Mouse (Mus musculus) lung, embryonic 15.5 days (tissue): Measurements from ENCODE around the gene Agbl4. TPM values are rescaled to one million over a fixed set of nuclear protein-coding genes. Genes with fewer than 3 reads are reported as not detected.

Source experiments
- ATAC-seq: fragments of 200-750 bp; cut with Nextera tagmentation; 2 replicates; pipeline ENCODE4 v1.8.0; 2017; ENCODE audit warnings: moderate number of reproducible peaks, borderline replicate concordance; ENCODE audit not compliant: low FRiP score, low TSS enrichment; ENCODE audit errors: extremely low read depth
- H3K27ac ChIP-seq: fragments of 300-500 bp; sonication (generic); 2 replicates; pipeline ENCODE4 v1.5.1; 2015; ENCODE audit warnings: moderate library complexity, mild to moderate bottlenecking, inconsistent platforms
- H3K27me3 ChIP-seq: fragments of 300-500 bp; sonication (generic); 2 replicates; pipeline ENCODE4 v1.6.1; 2015; ENCODE audit warnings: inconsistent platforms
- H3K36me3 ChIP-seq: fragments of 300-500 bp; sonication (generic); 2 replicates; pipeline ENCODE4 v1.6.1; 2015; ENCODE audit warnings: inconsistent platforms
- H3K4me1 ChIP-seq: fragments of 300-500 bp; sonication (generic); 2 replicates; pipeline ENCODE4 v1.6.1; 2015; ENCODE audit warnings: inconsistent platforms
- H3K4me2 ChIP-seq: fragments of 300-500 bp; sonication (generic); 2 replicates; pipeline ENCODE4 v1.6.1; 2015; ENCODE audit warnings: inconsistent platforms, mild to moderate bottlenecking, moderate library complexity
- H3K4me3 ChIP-seq: fragments of 300-500 bp; sonication (generic); 2 replicates; pipeline ENCODE4 v1.5.1; 2015; ENCODE audit warnings: mild to moderate bottlenecking, inconsistent platforms
- H3K9ac ChIP-seq: fragments of 300-500 bp; sonication (generic); 2 replicates; pipeline ENCODE4 v1.6.1; 2015; ENCODE audit warnings: inconsistent platforms
- H3K9me3 ChIP-seq: fragments of 300-500 bp; sonication (generic); 2 replicates; pipeline ENCODE4 v1.6.1; 2016; ENCODE audit warnings: inconsistent platforms
- WGBS: fragments of 180-500 bp; shearing (Covaris S2); methylation state at CpG from one replicate; pipeline ENCODE4 v1.1.7; 2015; 5-methylcytosine and 5-hydroxymethylcytosine counted together
- polyA plus RNA-seq: library from polyadenylated mRNA; unstranded; fragments of >200 nt; fragmentation: Nextera tagmentation; extraction: Ambion mirVana; gene quantifications from 2 replicates; pipeline ENCODE4 v1.2.1, GENCODE M21; 2015

The Agbl4 gene
- polyA plus RNA-seq, 1 experiment from 2014 or later: 0.50 TPM

DNA sequence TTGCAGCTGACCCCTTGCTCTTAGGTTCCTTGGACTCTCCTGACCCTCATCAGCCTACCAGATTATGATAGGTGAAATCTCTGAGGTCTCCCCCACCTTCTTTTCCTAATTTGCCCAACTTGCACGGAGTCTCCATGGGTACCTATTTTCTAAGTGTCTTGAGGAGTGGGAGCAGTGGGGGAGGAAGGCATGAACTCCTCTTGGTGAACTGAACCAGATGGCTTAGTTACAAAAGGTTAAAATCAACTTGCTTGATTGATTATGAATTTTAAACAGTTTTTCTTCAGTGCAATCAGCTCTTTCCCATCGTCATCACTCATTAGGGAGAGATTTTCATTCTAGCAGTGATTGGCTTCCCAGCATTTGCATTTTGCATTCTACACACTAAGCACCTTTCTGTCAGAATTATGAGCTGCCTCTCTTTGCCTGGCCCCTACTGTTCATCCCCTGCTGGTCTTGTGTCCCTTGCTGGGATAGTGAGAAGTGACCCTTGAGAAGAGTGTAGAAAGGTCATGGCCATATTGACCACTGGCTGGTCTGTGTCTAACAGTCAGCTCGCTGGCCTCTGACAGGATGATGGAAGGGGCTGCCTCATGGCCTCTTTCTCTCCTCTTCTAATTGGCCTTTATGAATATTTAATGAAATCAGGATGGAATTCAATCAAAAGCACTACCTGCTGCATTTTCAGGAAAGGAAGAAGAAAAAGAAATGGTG lies 897.2 kb downstream of the Agbl4 start:
- Histone ChIP-seq H3K4me1 (no peaks in the 10 kb centered on the region), H3K4me2 (no peak overlapping the region), H3K36me3 (no peaks in the 10 kb centered on the region), H3K27me3 (no peaks in the 10 kb centered on the region), H3K9me3 (no peaks in the 10 kb centered on the region), H3K4me3 (no peak overlapping the region), H3K27ac (no peak overlapping the region), H3K9ac (no peak overlapping the region)
- 46% methylated on average over 3 of the region's 3 CpGs for WGBS
- no peak for ATAC-seq

- WGBS: 71% methylated on average over 1 of the region's 1 CpGs
- Histone ChIP-seq H3K4me1 (no peaks in the 10 kb centered on the region), H3K36me3 (no peaks in the 10 kb centered on the region), H3K27ac (no peak overlapping the region), H3K9me3 (no peaks in the 10 kb centered on the region), H3K27me3 (no peaks in the 10 kb centered on the region), H3K4me2 (no peak overlapping the region), H3K9ac (no peak overlapping the region), H3K4me3 (no peak overlapping the region)
- ATAC-seq: no peak
Observed at GRCm38 (mm10) chr4:111306518-111306917, 909.1 kb downstream of the Agbl4 start.

DNA sequence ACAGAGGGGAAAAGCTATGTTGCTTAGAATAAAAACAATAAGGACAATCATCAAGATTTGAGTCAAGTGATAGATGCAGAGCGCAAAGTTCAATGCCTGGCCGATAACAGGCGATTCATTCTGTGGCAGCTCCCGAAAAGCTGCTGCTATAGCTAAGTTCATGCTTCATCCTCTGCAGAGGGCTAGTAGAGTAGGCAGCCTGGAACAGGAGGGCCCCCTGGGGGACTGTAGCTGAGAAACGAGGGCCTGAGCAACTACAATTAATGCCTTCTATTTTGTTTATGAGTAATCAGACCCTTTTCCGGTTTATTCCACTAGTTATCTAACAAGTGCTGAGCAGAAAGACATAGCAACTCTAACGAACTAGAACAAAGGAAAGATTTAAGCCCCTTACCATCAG lies 909.7 kb downstream of the Agbl4 start:
- Histone ChIP-seq H3K27me3 (no peaks in the 10 kb centered on the region), H3K36me3 (no peaks in the 10 kb centered on the region), H3K4me3 (no peak overlapping the region), H3K9me3 (no peaks in the 10 kb centered on the region), H3K9ac (no peak overlapping the region), H3K4me1 (no peaks in the 10 kb centered on the region), H3K27ac (no peak overlapping the region), H3K4me2 (no peak overlapping the region)
- WGBS: 62% methylated on average over 7 of the region's 7 CpGs
- no peak for ATAC-seq

GRCm38 (mm10) chr4:111307633-111308032 lies 910.2 kb downstream of the Agbl4 start:
- no peaks in the 10 kb centered on the region for H3K4me1 ChIP-seq
- H3K36me3 ChIP-seq: no peaks in the 10 kb centered on the region
- 34% methylated on average over 5 of the region's 5 CpGs for whole genome bisulfite sequencing
- peak; percentile 42; the same call in 1 of the 2 replicates for ATAC-seq
- H3K27ac ChIP-seq: no peak overlapping the region
- H3K9ac ChIP-seq: no peak overlapping the region
- H3K9me3 ChIP-seq: no peaks in the 10 kb centered on the region
- H3K4me2 ChIP-seq: no peak overlapping the region
- H3K4me3 ChIP-seq: no peak overlapping the region
- H3K27me3 ChIP-seq: no peaks in the 10 kb centered on the region

- no peak overlapping the region for H3K27ac ChIP-seq
- no peak overlapping the region for H3K4me3 ChIP-seq
- H3K4me2 ChIP-seq: no peak overlapping the region
- ATAC-seq: no peak
- WGBS: 63% methylated on average over 3 of the region's 3 CpGs
- no peaks in the 10 kb centered on the region for H3K9me3 ChIP-seq
- H3K36me3 ChIP-seq: no peaks in the 10 kb centered on the region
- no peaks in the 10 kb centered on the region for H3K4me1 ChIP-seq
- no peaks in the 10 kb centered on the region for H3K27me3 ChIP-seq
- no peak overlapping the region for H3K9ac ChIP-seq
Observed at GRCm38 (mm10) chr4:111308572-111309288, 911.3 kb downstream of the Agbl4 start.

- no peak for ATAC-seq
- Histone ChIP-seq H3K27me3 (no peaks in the 10 kb centered on the region), H3K4me1 (no peaks in the 10 kb centered on the region), H3K9me3 (no peaks in the 10 kb centered on the region), H3K27ac (no peak overlapping the region), H3K36me3 (no peaks in the 10 kb centered on the region), H3K4me3 (no peak overlapping the region), H3K9ac (no peak overlapping the region), H3K4me2 (no peak overlapping the region)
- WGBS: 71% methylated on average over 11 of the region's 11 CpGs
Observed at GRCm38 (mm10) chr4:111327094-111327493, 929.6 kb downstream of the Agbl4 start.

GRCm38 (mm10) chr4:111327760-111328373 lies 930.4 kb downstream of the Agbl4 start:
- no peaks in the 10 kb centered on the region for H3K36me3 ChIP-seq
- H3K9me3 ChIP-seq: no peaks in the 10 kb centered on the region
- H3K4me1 ChIP-seq: no peaks in the 10 kb centered on the region
- no peak overlapping the region for H3K4me3 ChIP-seq
- no peak overlapping the region for H3K9ac ChIP-seq
- 52% methylated on average over 11 of the region's 11 CpGs for WGBS
- H3K27me3 ChIP-seq: no peaks in the 10 kb centered on the region
- H3K27ac ChIP-seq: no peak overlapping the region
- no peak overlapping the region for H3K4me2 ChIP-seq
- no peak for ATAC-seq

DNA sequence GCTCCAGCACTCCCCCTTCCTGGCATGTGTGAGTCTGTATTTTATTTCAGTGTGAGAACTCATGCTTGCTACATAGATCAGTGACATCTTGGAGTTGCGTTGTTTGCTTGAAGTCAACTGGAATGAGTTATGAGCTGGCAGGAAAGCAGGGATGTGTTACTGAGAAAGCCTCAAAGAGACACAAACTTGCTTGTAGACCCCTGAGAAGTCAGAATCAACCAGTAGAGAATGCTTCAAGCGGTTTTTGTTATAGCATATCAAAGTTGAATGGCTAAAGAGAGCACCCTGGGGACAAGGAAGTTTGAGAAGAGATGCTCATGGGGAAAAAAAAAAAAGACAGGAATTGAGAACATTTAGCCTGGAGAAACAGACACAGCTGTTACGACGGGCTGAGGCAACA lies 932.0 kb downstream of the Agbl4 start:
- Histone ChIP-seq H3K27me3 (no peaks in the 10 kb centered on the region), H3K4me2 (no peak overlapping the region), H3K9me3 (no peaks in the 10 kb centered on the region), H3K36me3 (no peaks in the 10 kb centered on the region), H3K4me3 (no peak overlapping the region), H3K27ac (no peak overlapping the region), H3K4me1 (no peaks in the 10 kb centered on the region), H3K9ac (no peak overlapping the region)
- ATAC-seq: no peak
- 63% methylated on average over 4 of the region's 4 CpGs for WGBS

DNA sequence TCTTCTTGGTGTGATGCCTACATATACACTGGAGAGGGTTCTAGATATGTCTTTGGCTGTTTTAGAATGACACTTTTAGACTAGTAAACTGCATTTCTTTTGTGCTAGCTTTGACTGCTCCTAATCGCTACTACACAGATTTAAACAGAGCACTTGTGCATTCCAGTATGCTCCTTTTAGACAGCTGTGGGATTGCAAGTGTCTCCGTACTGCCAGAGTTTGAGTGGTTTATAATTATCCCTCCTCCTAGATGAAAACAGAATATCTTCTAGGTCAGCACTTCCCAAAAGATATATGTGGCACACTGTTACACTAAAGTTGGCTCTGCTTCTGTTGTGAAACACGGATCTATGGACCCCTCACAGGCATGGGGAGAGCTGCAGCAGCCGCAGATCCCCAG lies 935.4 kb downstream of the Agbl4 start:
- H3K27me3 ChIP-seq: no peaks in the 10 kb centered on the region
- no peak overlapping the region for H3K4me3 ChIP-seq
- no peak for ATAC-seq
- no peaks in the 10 kb centered on the region for H3K36me3 ChIP-seq
- H3K27ac ChIP-seq: no peak overlapping the region
- H3K9ac ChIP-seq: no peak overlapping the region
- no peaks in the 10 kb centered on the region for H3K9me3 ChIP-seq
- H3K4me1 ChIP-seq: no peaks in the 10 kb centered on the region
- WGBS: 68% methylated on average over 4 of the region's 4 CpGs
- H3K4me2 ChIP-seq: no peak overlapping the region

GRCm38 (mm10) chr4:111349965-111350364 lies 952.5 kb downstream of the Agbl4 start:
- Histone ChIP-seq H3K27me3 (no peaks in the 10 kb centered on the region), H3K4me1 (no peaks in the 10 kb centered on the region), H3K4me3 (no peak overlapping the region), H3K4me2 (no peak overlapping the region), H3K27ac (no peak overlapping the region), H3K36me3 (no peaks in the 10 kb centered on the region), H3K9me3 (no peaks in the 10 kb centered on the region), H3K9ac (no peak overlapping the region)
- WGBS: 62% methylated on average over 4 of the region's 4 CpGs
- ATAC-seq: no peak

DNA sequence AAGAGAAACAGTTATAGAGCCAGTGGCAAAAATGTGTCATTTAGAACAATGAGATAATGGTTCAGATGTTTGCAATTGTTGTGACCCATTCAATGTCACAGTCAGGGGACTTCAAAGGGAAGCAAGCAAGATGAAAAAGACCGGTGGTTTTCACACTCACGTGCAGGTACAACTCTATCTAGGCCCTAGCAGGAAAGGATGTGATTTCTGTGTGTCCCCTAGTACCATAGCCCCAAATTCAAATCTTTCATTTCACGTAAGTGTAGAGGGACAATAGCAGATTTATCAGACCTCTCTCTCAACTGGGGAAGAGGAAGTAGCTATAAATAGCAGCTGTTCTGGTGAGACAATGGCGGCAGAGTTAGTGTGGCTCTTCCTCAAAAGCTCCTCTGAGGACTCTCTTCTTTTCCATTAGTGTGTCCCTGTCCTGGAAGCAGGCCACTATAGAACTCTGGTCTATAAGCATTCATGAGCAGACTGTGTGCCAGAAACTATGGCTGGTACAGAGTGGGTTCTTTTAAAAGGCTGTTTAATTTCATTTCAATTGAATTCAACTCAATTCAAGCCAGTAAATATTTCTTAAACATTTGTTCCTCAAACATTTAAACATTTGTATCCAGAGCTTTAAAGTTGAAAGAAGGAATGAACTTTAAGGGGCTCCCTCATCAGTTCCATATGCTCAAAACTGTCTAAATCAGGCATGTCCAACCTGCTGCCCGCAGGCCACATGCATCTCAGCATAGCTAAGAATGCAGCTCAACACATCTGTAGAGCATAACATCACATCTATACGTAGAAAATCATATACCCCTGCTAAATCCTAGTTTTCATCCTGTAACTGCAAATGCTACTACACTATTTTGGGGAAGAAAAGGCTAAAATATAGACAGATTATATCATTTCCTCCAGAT lies 953.4 kb downstream of the Agbl4 start:
- no peak for ATAC-seq
- H3K9me3 ChIP-seq: no peaks in the 10 kb centered on the region
- H3K4me3 ChIP-seq: no peak overlapping the region
- no peaks in the 10 kb centered on the region for H3K27me3 ChIP-seq
- WGBS: 60% methylated on average over 6 of the region's 6 CpGs
- no peaks in the 10 kb centered on the region for H3K4me1 ChIP-seq
- H3K9ac ChIP-seq: no peak overlapping the region
- no peaks in the 10 kb centered on the region for H3K36me3 ChIP-seq
- H3K4me2 ChIP-seq: no peak overlapping the region
- no peak overlapping the region for H3K27ac ChIP-seq
